Mouse (Mus musculus) myocyte (in vitro differentiated cells): ENCODE measurements around the gene Rcor1.

Experiments used
- MAX ChIP-seq: IDR thresholded peaks from one replicate; pipeline ENCODE4 v1.6.1; 2011; ENCODE audit warnings: low read depth, mild to moderate bottlenecking, control low read depth
- MYOD1 ChIP-seq, 3 experiments: IDR thresholded peaks; one replicate each; pipeline ENCODE4 v1.6.1; 2011; ENCODE audit warnings: control low read depth in 2 of 3, low read depth in 2 of 3, mild to moderate bottlenecking in 2 of 3, moderate library complexity in 1 of 3; ENCODE audit not compliant: insufficient read length in 2 of 3, control insufficient read depth in 1 of 3
- POLR2A ChIP-seq: IDR thresholded peaks from one replicate; pipeline ENCODE4 v1.6.1; 2011; ENCODE audit warnings: low read depth, mild to moderate bottlenecking, control low read depth, moderate library complexity; ENCODE audit not compliant: insufficient read length
- POLR2AphosphoS2 ChIP-seq: IDR thresholded peaks from one replicate; pipeline ENCODE4 v1.6.1; 2011; ENCODE audit warnings: low read depth, control low read depth; ENCODE audit not compliant: insufficient read length
- TCF3 ChIP-seq: IDR thresholded peaks from one replicate; pipeline ENCODE4 v1.6.1; 2011; ENCODE audit warnings: low read depth, control low read depth; ENCODE audit not compliant: insufficient read length
- USF1 ChIP-seq: IDR thresholded peaks from one replicate; pipeline ENCODE4 v1.6.1; 2011; ENCODE audit warnings: low read depth, mild to moderate bottlenecking, control low read depth, moderate library complexity

- TF ChIP-seq MAX (no peak), MYOD1 (IDR thresholded peaks at IDR 0.05; ENCODE audit: control insufficient read depth in 1 of 3, insufficient read length in 2 of 3, low read depth in 2 of 3) (no peak), TCF3 (no peak), POLR2AphosphoS2 (no peak), POLR2A (no peak), USF1 (no peak)
Measured at GRCm38 (mm10) chr12:111096249-111096648, 57.1 kb downstream of the Rcor1 start.
